Comparison of ENCODE assay signal across 10 mouse cellular contexts in genomic region chr15:102393584-102394014, GRCm38 (mm10). TPM values are rescaled to one million over a fixed set of nuclear protein-coding genes. Genes with fewer than 3 reads are reported as not detected.
A peak's percentile ranks its signal among the peaks of the same experiment; 100 is the strongest.
DNase-seq lines count a peak whose midpoint lies in the region; ATAC-seq lines count a peak whose summit lies in the region.
"Had no signal": no experiment of that assay in that cellular context is flagged by ENCODE, and none has a peak within 500 bp of the region (broad histone marks: within the 10 kb centered on the region; RNA-seq: fewer than 3 reads in every experiment).

No protein-coding gene starts in this region.

- H3K4me1 ChIP-seq in heart, embryonic 16.5 days (ENCODE audit: control insufficient read depth, insufficient read depth, low read length): peaks cover 5% of the 10 kb centered on the region

- no peaks in the 10 kb centered on the region for H3K36me3 ChIP-seq in heart, embryonic 16.5 days (ENCODE audit: control insufficient read depth, insufficient read depth)
- no peaks in the 10 kb centered on the region for H3K36me3 ChIP-seq in macrophage (ENCODE audit: inconsistent target)

- peak; percentile 33; the same call in 1 of the 2 replicates for ATAC-seq in heart, embryonic 16.5 days (replicated peaks; ENCODE audit: extremely low read depth, insufficient read depth, low FRiP score)

- H3K4me2 ChIP-seq in heart, embryonic 16.5 days (ENCODE audit: low read depth, low read length): no peak overlapping the region

- intact Hi-C loops in heart, postnatal 36 days (cut with DNase I): loop anchor here (2.0 kb wide), 1 partner anchor 17 kb away; no protein-coding TSS in a partner anchor
- intact Hi-C loops in left cerebral cortex, postnatal 36 days (cut with DNase I): no loop called here
- intact Hi-C loops in left cerebral cortex, postnatal 14 days (cut with DNase I): no loop called here

- DNase-seq in heart, adult 18-20 months: peak; percentile 44 to 76
- no peak for DNase-seq in heart, postnatal 36 days
- DNase-seq in R1 (ENCODE audit: low read depth, low spot score): peak; percentile 100
- no peak for DNase-seq in left cerebral cortex, postnatal 36 days (ENCODE audit: low spot score in 2 of 2)
- no peak for DNase-seq in frontal cortex, postnatal 25 days (ENCODE audit: low spot score in 2 of 2)
- no peak for DNase-seq in left cerebral cortex, postnatal 14 days (ENCODE audit: low spot score in 2 of 2)
- DNase-seq: cerebellum, postnatal 10 days; midbrain, embryonic 14.5 days had no signal

- H3K4me3 ChIP-seq in heart, embryonic 16.5 days (ENCODE audit: low read length): no peak overlapping the region
- H3K4me3 ChIP-seq in macrophage (ENCODE audit: inconsistent target): no peak overlapping the region

- H3K9ac ChIP-seq in heart, embryonic 16.5 days (ENCODE audit: low read length): no peak overlapping the region

- H3K9me3 ChIP-seq in heart, embryonic 16.5 days (replicated peaks; ENCODE audit: control insufficient read depth, low read length): no peaks in the 10 kb centered on the region

- peak overlapping the region; percentile 69 for H3K27ac ChIP-seq in heart, embryonic 16.5 days (ENCODE audit: low read length)
- H3K27ac ChIP-seq in macrophage: peak overlapping the region; percentile 88

- no peaks in the 10 kb centered on the region for H3K27me3 ChIP-seq in heart, embryonic 16.5 days (ENCODE audit: control insufficient read depth, insufficient read depth, low read length)

- no peaks in the 10 kb centered on the region for H3K79me2 ChIP-seq in macrophage (ENCODE audit: inconsistent target)

RNA-seq across cellular contexts. Expression of gene Sp1, which starts 12.3 kb away (rescaled TPM):
- total RNA-seq in heart, adult 18-20 months (2021): 10 to 100 TPM; 31.9 to 39.6 TPM
- 10 to 100 TPM; 45.7 to 49.1 TPM for total RNA-seq in heart, postnatal 36 days (2021)
- polyA plus RNA-seq in heart, embryonic 16.5 days (2015; fragmentation: Nextera tagmentation; extraction: Ambion mirVana): 5.0 and 5.5 TPM in 2 replicates
- total RNA-seq in macrophage (2018; cell fraction: chromatin; rRNA removed): 10 to 100 TPM; 25.2 to 50.1 (median 38.2) TPM
- 10 to 100 TPM; 28.8 to 47.4 (median 37.9) TPM for total RNA-seq in macrophage (2018; cell fraction: cytosol; rRNA removed)
- total RNA-seq in macrophage (2018; cell fraction: nucleus; rRNA removed): 10 to 100 TPM; 29.8 to 76.0 (median 40.8) TPM
- 19.8 to 22.7 TPM (median 22.6 TPM) in 3 replicates for polyA plus RNA-seq in macrophage (2018)
- 10 to 100 TPM; 22.0 to 30.3 TPM for total RNA-seq in left cerebral cortex, postnatal 36 days (2021)
- total RNA-seq in left cerebral cortex, postnatal 14 days (2021): 10 to 100 TPM; 23.2 to 24.5 TPM

RNA-seq across cellular contexts. Expression of gene Sp7, which starts 26.6 kb away (rescaled TPM):
- not detected for total RNA-seq in heart, adult 18-20 months (2021)
- not detected for total RNA-seq in heart, postnatal 36 days (2021)
- polyA plus RNA-seq in heart, embryonic 16.5 days (2015; fragmentation: Nextera tagmentation; extraction: Ambion mirVana): 0.11 and 0.20 TPM in 2 replicates
- total RNA-seq in macrophage (2018; cell fraction: chromatin; rRNA removed): not detected
- not detected for total RNA-seq in macrophage (2018; cell fraction: cytosol; rRNA removed)
- not detected for total RNA-seq in macrophage (2018; cell fraction: nucleus; rRNA removed)
- polyA plus RNA-seq in macrophage (2018): not detected in 3 replicates
- total RNA-seq in left cerebral cortex, postnatal 36 days (2021): under 1 TPM; 0.79 to 1.00 TPM
- total RNA-seq in left cerebral cortex, postnatal 14 days (2021): under 1 TPM; 0.26 to 0.53 TPM

RNA-seq across cellular contexts. Expression of gene Aaas, which starts 43.0 kb away (rescaled TPM):
- 10 to 100 TPM in 1 of 2 experiments, 1 to 10 TPM in 1; 9.8 to 12.1 TPM for total RNA-seq in heart, adult 18-20 months (2021)
- total RNA-seq in heart, postnatal 36 days (2021): 10 to 100 TPM; 12.5 to 12.8 TPM
- polyA plus RNA-seq in heart, embryonic 16.5 days (2015; fragmentation: Nextera tagmentation; extraction: Ambion mirVana): 49.3 and 55.6 TPM in 2 replicates
- total RNA-seq in macrophage (2018; cell fraction: chromatin; rRNA removed): 10 to 100 TPM in 21 of 26 experiments, 1 to 10 TPM in 5; 4.7 to 41.4 (median 27.0) TPM
- total RNA-seq in macrophage (2018; cell fraction: cytosol; rRNA removed): 10 to 100 TPM in 25 of 26 experiments, 1 to 10 TPM in 1; 9.7 to 17.1 (median 12.3) TPM
- 10 to 100 TPM in 17 of 26 experiments, 1 to 10 TPM in 9; 4.8 to 29.8 (median 16.8) TPM for total RNA-seq in macrophage (2018; cell fraction: nucleus; rRNA removed)
- 10.7 to 28.2 TPM (median 18.0 TPM) in 3 replicates for polyA plus RNA-seq in macrophage (2018)
- 10 to 100 TPM; 17.2 to 17.7 TPM for total RNA-seq in left cerebral cortex, postnatal 36 days (2021)
- total RNA-seq in left cerebral cortex, postnatal 14 days (2021): 10 to 100 TPM; 17.5 to 18.8 TPM

RNA-seq across cellular contexts. Expression of gene Amhr2, which starts 51.6 kb away (rescaled TPM):
- total RNA-seq in heart, adult 18-20 months (2021): under 1 TPM; 0.39 to 0.97 TPM
- total RNA-seq in heart, postnatal 36 days (2021): under 1 TPM; 0.16 to 0.78 TPM
- 6.6 and 7.6 TPM in 2 replicates for polyA plus RNA-seq in heart, embryonic 16.5 days (2015; fragmentation: Nextera tagmentation; extraction: Ambion mirVana)
- 1 to 10 TPM in 1 of 26 experiments, under 1 TPM in 5, not detected in 20; 0.35 to 3.0 (median 0.71) TPM for total RNA-seq in macrophage (2018; cell fraction: chromatin; rRNA removed)
- total RNA-seq in macrophage (2018; cell fraction: cytosol; rRNA removed): under 1 TPM in 1 of 26 experiments, not detected in 25; 0.10 TPM
- 1 to 10 TPM in 1 of 26 experiments, under 1 TPM in 7, not detected in 18; 0.26 to 1.1 (median 0.40) TPM for total RNA-seq in macrophage (2018; cell fraction: nucleus; rRNA removed)
- 0.07 TPM in 1 of 3 replicates, not detected in the others for polyA plus RNA-seq in macrophage (2018)
- 1 to 10 TPM in 1 of 2 experiments, under 1 TPM in 1; 0.99 to 2.3 TPM for total RNA-seq in left cerebral cortex, postnatal 36 days (2021)
- under 1 TPM; 0.51 to 0.75 TPM for total RNA-seq in left cerebral cortex, postnatal 14 days (2021)

Comparison
In these comparisons a context has a peak if more than half of its experiments do, and no peak if none do; other contexts are left out.
1. DNase-seq: peak in heart, adult 18-20 months (2 of 2) and R1 (single experiment); none in heart, postnatal 36 days (0 of 2), left cerebral cortex, postnatal 36 days (0 of 2), frontal cortex, postnatal 25 days (0 of 2) and left cerebral cortex, postnatal 14 days (0 of 2).